Mouse (Mus musculus): ENCODE results near the gene Olfr1350. TPM values are rescaled to one million over a fixed set of nuclear protein-coding genes. Genes with fewer than 3 reads are reported as not detected.
"Not testable (repeated sequence)": the region's sequence is repeated elsewhere in the genome, so short reads cannot be mapped to it uniquely, and the experiment has no call there.

The Olfr1350 gene
- polyA plus RNA-seq, 1 experiment = not detected

DNA sequence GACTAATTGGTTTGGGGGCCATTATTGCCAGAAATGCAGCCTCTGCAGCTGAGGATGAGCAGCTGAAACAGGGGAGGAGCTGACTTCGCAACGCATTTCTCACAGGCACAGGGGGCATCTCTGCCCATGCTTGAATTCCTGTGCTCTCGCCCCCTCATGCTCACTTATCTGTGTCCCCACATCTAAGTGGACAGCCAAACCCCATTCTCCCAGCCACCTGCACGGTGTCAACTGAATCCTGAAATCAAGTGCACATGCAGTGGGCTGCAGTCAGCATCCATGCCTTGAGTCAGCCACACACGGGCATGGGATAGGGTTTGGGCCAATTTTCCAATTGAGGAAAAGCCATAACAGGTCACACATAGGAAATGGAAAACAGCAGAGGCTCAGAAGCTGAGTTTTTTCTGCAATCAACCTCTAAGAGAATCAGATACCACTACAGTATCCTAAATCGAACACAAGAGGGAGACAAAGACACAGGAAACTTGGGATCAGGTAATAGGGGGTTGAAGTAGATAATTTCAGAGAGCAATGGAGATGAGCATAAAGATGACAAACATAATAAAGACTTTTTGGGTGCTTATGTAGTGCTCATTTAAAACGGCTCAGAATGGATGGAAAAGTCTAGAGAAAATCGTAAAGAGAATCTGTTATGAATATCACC lies 21.6 kb downstream of the Olfr1350 start:
- TF ChIP-seq USF1 (IDR thresholded peaks at IDR 0.05; ENCODE audit: low read depth) = no peak
- TF ChIP-seq FOSL1 (IDR thresholded peaks at IDR 0.05; ENCODE audit: insufficient read depth, low read length, poor library complexity, severe bottlenecking) = no peak
- TF ChIP-seq CEBPB (IDR thresholded peaks at IDR 0.05; ENCODE audit: low read depth) = no peak
- no peak for TF ChIP-seq CTCF (IDR thresholded peaks at IDR 0.05; ENCODE audit: control insufficient read depth, insufficient read depth, insufficient read length)
- no peak for TF ChIP-seq MAX (IDR thresholded peaks at IDR 0.05)
- no peak for TF ChIP-seq MYOD1 (IDR thresholded peaks at IDR 0.05; ENCODE audit: control insufficient read depth, insufficient read length, low read depth)
- no peak for TF ChIP-seq MYOG (IDR thresholded peaks at IDR 0.05; ENCODE audit: control insufficient read depth, extremely low read depth, insufficient read length)
- Histone ChIP-seq H3K36me3 (ENCODE audit: control insufficient read depth, insufficient read depth) (no peaks in the 10 kb centered on the region), H3K4me3 (ENCODE audit: insufficient read depth, poor library complexity, severe bottlenecking) (no peak overlapping the region), H3K79me3 (ENCODE audit: low read depth) (no peaks in the 10 kb centered on the region), H3K79me2 (ENCODE audit: control insufficient read depth, insufficient read depth) (no peaks in the 10 kb centered on the region), H3K27me3 (ENCODE audit: control insufficient read depth, insufficient read depth, insufficient read length) (no peaks in the 10 kb centered on the region), H3ac (ENCODE audit: control insufficient read depth, insufficient read length, low read depth) (no peak overlapping the region)

DNA sequence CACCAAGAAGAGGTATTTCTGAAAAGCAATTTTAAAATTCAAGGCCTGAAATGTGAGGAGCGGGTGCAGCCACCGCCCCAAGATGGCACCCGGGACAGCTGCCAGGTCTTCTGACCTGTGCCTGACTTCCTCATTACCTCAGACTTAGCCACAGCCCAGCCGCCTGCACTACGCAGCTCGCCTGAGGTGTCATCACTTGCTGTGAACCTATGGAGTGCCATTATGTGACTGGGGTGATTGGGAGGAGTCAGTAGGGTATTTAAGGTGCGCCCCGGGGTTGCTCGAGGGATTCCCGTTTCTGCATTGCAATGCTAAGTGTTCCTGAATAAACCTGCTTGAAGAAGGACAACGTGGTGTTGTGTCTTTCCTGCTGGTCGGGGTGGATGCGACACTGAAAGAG lies 24.1 kb downstream of the Olfr1350 start:
- not testable (repeated sequence) for H3K79me3 ChIP-seq (ENCODE audit: low read depth); H3K36me3 ChIP-seq (ENCODE audit: control insufficient read depth, insufficient read depth); H3ac ChIP-seq (ENCODE audit: control insufficient read depth, insufficient read length, low read depth); H3K27me3 ChIP-seq (ENCODE audit: control insufficient read depth, insufficient read depth, insufficient read length); H3K79me2 ChIP-seq (ENCODE audit: control insufficient read depth, insufficient read depth); H3K4me3 ChIP-seq (ENCODE audit: insufficient read depth, poor library complexity, severe bottlenecking)

DNA sequence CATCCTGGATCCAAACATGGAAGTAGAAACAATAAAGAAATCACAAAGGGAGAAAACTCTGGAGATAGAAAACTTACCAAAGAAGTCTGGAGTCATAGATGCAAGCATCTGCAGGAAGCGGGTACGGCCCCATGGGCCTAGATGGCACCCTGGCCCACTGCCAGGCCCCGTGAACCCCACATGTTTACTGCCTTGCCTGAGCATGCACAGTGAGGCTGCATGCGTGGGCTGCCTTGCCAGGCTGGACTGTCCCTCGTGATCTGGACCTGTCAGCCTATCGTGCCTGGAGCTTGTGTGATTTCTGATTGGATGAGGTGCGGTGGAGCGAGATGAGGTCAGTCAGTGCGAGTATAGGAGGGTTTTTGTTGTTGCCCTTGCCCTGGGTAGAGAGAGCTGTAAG lies 38.7 kb downstream of the Olfr1350 start:
- no peak overlapping the region for H3ac ChIP-seq (ENCODE audit: control insufficient read depth, insufficient read length, low read depth)
- no peaks in the 10 kb centered on the region for H3K79me2 ChIP-seq (ENCODE audit: control insufficient read depth, insufficient read depth)
- no peak overlapping the region for H3K4me3 ChIP-seq (ENCODE audit: insufficient read depth, poor library complexity, severe bottlenecking)
- TF ChIP-seq MYOD1 (IDR thresholded peaks at IDR 0.05; ENCODE audit: control insufficient read depth, insufficient read length, low read depth) = no peak
- TF ChIP-seq MAX (IDR thresholded peaks at IDR 0.05) = no peak
- no peak for TF ChIP-seq CTCF (IDR thresholded peaks at IDR 0.05; ENCODE audit: control insufficient read depth, insufficient read depth, insufficient read length)
- TF ChIP-seq FOSL1 (IDR thresholded peaks at IDR 0.05; ENCODE audit: insufficient read depth, low read length, poor library complexity, severe bottlenecking) = no peak
- no peak for TF ChIP-seq MYOG (IDR thresholded peaks at IDR 0.05; ENCODE audit: control insufficient read depth, extremely low read depth, insufficient read length)
- TF ChIP-seq CEBPB (IDR thresholded peaks at IDR 0.05; ENCODE audit: low read depth) = no peak
- TF ChIP-seq USF1 (IDR thresholded peaks at IDR 0.05; ENCODE audit: low read depth) = no peak
- no peaks in the 10 kb centered on the region for H3K36me3 ChIP-seq (ENCODE audit: control insufficient read depth, insufficient read depth)
- H3K27me3 ChIP-seq (ENCODE audit: control insufficient read depth, insufficient read depth, insufficient read length) = no peaks in the 10 kb centered on the region
- H3K79me3 ChIP-seq (ENCODE audit: low read depth) = no peaks in the 10 kb centered on the region

Other genes starting within 250 kb of the Olfr1350 start
- gene Zfp583, start 233.6 kb upstream of the Olfr1350 start, polyA plus RNA-seq (2012; fragmentation: generic; extraction: Trizol) = 0.18 TPM
- gene Gm3854, start 221.1 kb upstream of the Olfr1350 start, polyA plus RNA-seq (2012; fragmentation: generic; extraction: Trizol) = 0.01 TPM
- gene Zfp78, start 201.6 kb upstream of the Olfr1350 start, polyA plus RNA-seq (2012; fragmentation: generic; extraction: Trizol) = 0.34 TPM
- gene Zfp28, start 181.5 kb upstream of the Olfr1350 start, polyA plus RNA-seq (2012; fragmentation: generic; extraction: Trizol) = 2.7 TPM
- 0.06 TPM for gene Smim17, start 166.1 kb upstream of the Olfr1350 start, polyA plus RNA-seq (2012; fragmentation: generic; extraction: Trizol)
- gene Gm20715, start 154.6 kb upstream of the Olfr1350 start, polyA plus RNA-seq (2012; fragmentation: generic; extraction: Trizol) = not detected
- gene Olfr1344, start 126.2 kb upstream of the Olfr1350 start, polyA plus RNA-seq (2012; fragmentation: generic; extraction: Trizol) = not detected
- gene Olfr1336, start 108.7 kb upstream of the Olfr1350 start, polyA plus RNA-seq (2012; fragmentation: generic; extraction: Trizol) = not detected
- gene Olfr1346, start 97.7 kb upstream of the Olfr1350 start, polyA plus RNA-seq (2012; fragmentation: generic; extraction: Trizol) = 0.01 TPM
- gene Olfr5, start 77.9 kb upstream of the Olfr1350 start, polyA plus RNA-seq (2012; fragmentation: generic; extraction: Trizol) = not detected
- gene Olfr1347, start 65.1 kb upstream of the Olfr1350 start, polyA plus RNA-seq (2012; fragmentation: generic; extraction: Trizol) = not detected
- gene Olfr1348, start 56.1 kb upstream of the Olfr1350 start, polyA plus RNA-seq (2012; fragmentation: generic; extraction: Trizol) = not detected
- not detected for gene Olfr1349, start 41.9 kb upstream of the Olfr1350 start, polyA plus RNA-seq (2012; fragmentation: generic; extraction: Trizol)
- gene Zim1, start 131.6 kb downstream of the Olfr1350 start, polyA plus RNA-seq (2012; fragmentation: generic; extraction: Trizol) = 1.2 TPM
- gene Peg3, start 165.6 kb downstream of the Olfr1350 start, polyA plus RNA-seq (2012; fragmentation: generic; extraction: Trizol) = 53.8 TPM
- gene Usp29, start 165.7 kb downstream of the Olfr1350 start, polyA plus RNA-seq (2012; fragmentation: generic; extraction: Trizol) = 3.4 TPM